Mouse (Mus musculus) bone marrow macrophage, adult 2 months (primary cell): Measurements from ENCODE around the gene Asb6.

Experiments used
- CTCF ChIP-seq: IDR thresholded peaks from 2 replicates; pipeline ENCODE4 v1.5.1; 2012; ENCODE audit warnings: low read depth, mild to moderate bottlenecking, low read length, moderate library complexity
- POLR2A ChIP-seq: IDR thresholded peaks from 2 replicates; pipeline ENCODE4 v1.6.1; 2012; ENCODE audit warnings: mild to moderate bottlenecking, low read depth, low read length, borderline replicate concordance

GRCm38 (mm10) chr2:30830283-30830795 is at the start of gene Asb6:
- TF ChIP-seq POLR2A (no peak), CTCF (no peak)
